Mouse (Mus musculus): Measurements from ENCODE around the gene Mapk3.

- no peak for TF ChIP-seq HCFC1 (IDR thresholded peaks at IDR 0.05; ENCODE audit: low read depth, low read length)
- TF ChIP-seq CTCF (conservative IDR thresholded peaks at IDR 0.05 in 1 of 2, IDR thresholded peaks at IDR 0.05 in 1 of 2; ENCODE audit: low read depth in 2 of 2, low read length in 2 of 2): no peak
- no peak for TF ChIP-seq BHLHE40 (IDR thresholded peaks at IDR 0.05; ENCODE audit: low read depth, low read length)
- TF ChIP-seq POLR2A (IDR thresholded peaks at IDR 0.05; ENCODE audit: low read depth, low read length): no peak
- TF ChIP-seq MAX (IDR thresholded peaks at IDR 0.05; ENCODE audit: low read length): no peak
These were observed 37.8 kb upstream of the Mapk3 start for GRCm38 (mm10) chr7:126721635-126722034.
